Mouse (Mus musculus) hindbrain, embryonic 10.5 days (tissue): ENCODE data around the gene Vmp1. TPM values are rescaled to one million over a fixed set of nuclear protein-coding genes. Genes with fewer than 3 reads are reported as not detected.

Source experiments
- DNase-seq: peaks from one replicate; pipeline ENCODE4 v3.0.0-alpha.2; 2017; ENCODE audit warnings: low spot score
- H3K27ac ChIP-seq: fragments of 300-500 bp; sonication (generic); 2 replicates; pipeline ENCODE4 v1.5.1; 2016; ENCODE audit warnings: mild to moderate bottlenecking, moderate library complexity
- H3K27me3 ChIP-seq: fragments of 300-500 bp; sonication (generic); 2 replicates; pipeline ENCODE4 v1.6.1; 2016; ENCODE audit warnings: mild to moderate bottlenecking; ENCODE audit not compliant: poor library complexity, insufficient read depth, severe bottlenecking
- H3K36me3 ChIP-seq: fragments of 300-500 bp; sonication (generic); 2 replicates; pipeline ENCODE4 v1.6.1; 2016; ENCODE audit warnings: mild to moderate bottlenecking, moderate library complexity
- H3K4me1 ChIP-seq: fragments of 300-500 bp; sonication (generic); replicated peaks from 2 replicates; pipeline ENCODE4 v1.6.1; 2016; ENCODE audit warnings: mild to moderate bottlenecking
- H3K4me3 ChIP-seq: fragments of 300-500 bp; sonication (generic); 2 replicates; pipeline ENCODE4 v1.5.1; 2016; ENCODE audit warnings: mild to moderate bottlenecking, moderate library complexity
- H3K9me3 ChIP-seq: fragments of 300-500 bp; sonication (generic); 2 replicates; pipeline ENCODE4 v1.6.1; 2016; ENCODE audit warnings: mild to moderate bottlenecking, moderate library complexity
- WGBS: fragments of 180-500 bp; shearing (Covaris S2); methylation state at CpG from one replicate; pipeline ENCODE4 v1.1.7; 2016; 5-methylcytosine and 5-hydroxymethylcytosine counted together
- polyA plus RNA-seq: library from polyadenylated mRNA; unstranded; fragments of >200 nt; fragmentation: Nextera tagmentation; extraction: Ambion mirVana; gene quantifications from 2 replicates; pipeline ENCODE4 v1.2.1, GENCODE M21; 2016

The Vmp1 gene
- polyA plus RNA-seq, 1 experiment from 2014 or later = 92.8 TPM

GRCm38 (mm10) chr11:86664406-86664805, 19.2 kb downstream of the Vmp1 start:
- Histone ChIP-seq H3K4me1 (no peaks in the 10 kb centered on the region), H3K36me3 (peaks cover 48% of the 10 kb centered on the region), H3K27me3 (no peaks in the 10 kb centered on the region), H3K9me3 (no peaks in the 10 kb centered on the region), H3K27ac (no peak overlapping the region), H3K4me3 (no peak overlapping the region)
- WGBS = 93% methylated on average over 3 of the region's 3 CpGs
- no peak for DNase-seq

- no peak for DNase-seq
- Histone ChIP-seq H3K4me3 (no peak overlapping the region), H3K9me3 (no peaks in the 10 kb centered on the region), H3K36me3 (peaks cover 49% of the 10 kb centered on the region), H3K27ac (no peak overlapping the region), H3K4me1 (no peaks in the 10 kb centered on the region), H3K27me3 (no peaks in the 10 kb centered on the region)
Measured at GRCm38 (mm10) chr11:86663977-86664376, 19.7 kb downstream of the Vmp1 start.

- no peak overlapping the region for H3K4me3 ChIP-seq
- no peak for DNase-seq
- H3K27me3 ChIP-seq = no peaks in the 10 kb centered on the region
- peaks cover 51% of the 10 kb centered on the region for H3K36me3 ChIP-seq
- 89% methylated on average over 8 of the region's 8 CpGs for WGBS
- H3K27ac ChIP-seq = no peak overlapping the region
- H3K9me3 ChIP-seq = no peaks in the 10 kb centered on the region
- no peaks in the 10 kb centered on the region for H3K4me1 ChIP-seq
Measured at GRCm38 (mm10) chr11:86662986-86663895, 20.4 kb downstream of the Vmp1 start.

- Histone ChIP-seq H3K4me1 (no peaks in the 10 kb centered on the region), H3K9me3 (no peaks in the 10 kb centered on the region), H3K4me3 (no peak overlapping the region), H3K27me3 (no peaks in the 10 kb centered on the region), H3K36me3 (peaks cover 31% of the 10 kb centered on the region), H3K27ac (no peak overlapping the region)
- DNase-seq = no peak
Measured at GRCm38 (mm10) chr11:86657863-86658262, 25.8 kb downstream of the Vmp1 start.

GRCm38 (mm10) chr11:86656849-86657567, 26.6 kb downstream of the Vmp1 start:
- no peaks in the 10 kb centered on the region for H3K9me3 ChIP-seq
- no peaks in the 10 kb centered on the region for H3K27me3 ChIP-seq
- H3K36me3 ChIP-seq = peaks cover 22% of the 10 kb centered on the region
- H3K27ac ChIP-seq = no peak overlapping the region
- 91% methylated on average over 4 of the region's 4 CpGs for WGBS
- no peak overlapping the region for H3K4me3 ChIP-seq
- no peaks in the 10 kb centered on the region for H3K4me1 ChIP-seq
- no peak for DNase-seq

- Histone ChIP-seq H3K9me3 (no peaks in the 10 kb centered on the region), H3K27ac (no peak overlapping the region), H3K27me3 (no peaks in the 10 kb centered on the region), H3K4me3 (no peak overlapping the region), H3K4me1 (peaks cover 7% of the 10 kb centered on the region; the same call in 1 of the 2 replicates), H3K36me3 (peaks cover 10% of the 10 kb centered on the region)
- DNase-seq = no peak
- WGBS = 81% methylated on average over 1 of the region's 1 CpGs
Measured at GRCm38 (mm10) chr11:86655671-86656070, 28.0 kb downstream of the Vmp1 start.

GRCm38 (mm10) chr11:86654096-86654495, 29.5 kb downstream of the Vmp1 start:
- no peak for DNase-seq
- Histone ChIP-seq H3K4me3 (no peak overlapping the region), H3K27me3 (no peaks in the 10 kb centered on the region), H3K9me3 (no peaks in the 10 kb centered on the region), H3K4me1 (peaks cover 8% of the 10 kb centered on the region; the same call in 1 of the 2 replicates), H3K27ac (no peak overlapping the region), H3K36me3 (peaks cover 6% of the 10 kb centered on the region; the same call in 1 of the 2 replicates)
- WGBS = 90% methylated on average over 4 of the region's 4 CpGs

GRCm38 (mm10) chr11:86653446-86653845, 30.2 kb downstream of the Vmp1 start:
- WGBS = 49% methylated on average over 3 of the region's 3 CpGs

GRCm38 (mm10) chr11:86652578-86652979, 31.1 kb downstream of the Vmp1 start:
- DNase-seq = no peak
- Histone ChIP-seq H3K36me3 (0 out of 2 replicates have a peak, but pooled peaks cover 2% of the 10 kb centered on the region), H3K4me3 (no peak overlapping the region), H3K9me3 (no peaks in the 10 kb centered on the region), H3K27ac (no peak overlapping the region), H3K4me1 (peaks cover 17% of the 10 kb centered on the region; the same call in 1 of the 2 replicates), H3K27me3 (no peaks in the 10 kb centered on the region)
- WGBS = 94% methylated on average over 4 of the region's 4 CpGs

More at GRCm38 (mm10) chr11:86653446-86653845, 30.2 kb downstream of the Vmp1 start:
- no peaks in the 10 kb centered on the region for H3K27me3 ChIP-seq
- DNase-seq = peak; percentile 10
- H3K27ac ChIP-seq = no peak overlapping the region
- no peaks in the 10 kb centered on the region for H3K9me3 ChIP-seq
- H3K36me3 ChIP-seq = peaks cover 5% of the 10 kb centered on the region; the same call in 1 of the 2 replicates
- no peak overlapping the region for H3K4me3 ChIP-seq
- peaks cover 13% of the 10 kb centered on the region; the same call in 1 of the 2 replicates for H3K4me1 ChIP-seq

- 0 out of 2 replicates have a peak, but pooled peaks cover 2% of the 10 kb centered on the region for H3K36me3 ChIP-seq
- peaks cover 26% of the 10 kb centered on the region for H3K4me1 ChIP-seq
- 39% methylated on average over 6 of the region's 6 CpGs for WGBS
- H3K4me3 ChIP-seq = no peak overlapping the region
- no peak for DNase-seq
- H3K9me3 ChIP-seq = no peaks in the 10 kb centered on the region
- H3K27me3 ChIP-seq = no peaks in the 10 kb centered on the region
- H3K27ac ChIP-seq = 0 out of 2 replicates have a peak overlapping the region, but pooled peaks have one; percentile 5
Measured at GRCm38 (mm10) chr11:86650676-86651075, 33.0 kb downstream of the Vmp1 start.

GRCm38 (mm10) chr11:86649542-86649941, 34.1 kb downstream of the Vmp1 start:
- 88% methylated on average over 1 of the region's 1 CpGs for WGBS
- H3K36me3 ChIP-seq = 0 out of 2 replicates have a peak, but pooled peaks cover 2% of the 10 kb centered on the region
- DNase-seq = no peak

GRCm38 (mm10) chr11:86647706-86648447, 35.8 kb downstream of the Vmp1 start:
- 84% methylated on average over 15 of the region's 15 CpGs for WGBS
- H3K9me3 ChIP-seq = no peaks in the 10 kb centered on the region
- H3K27me3 ChIP-seq = no peaks in the 10 kb centered on the region
- H3K27ac ChIP-seq = no peak overlapping the region
- no peak overlapping the region for H3K4me3 ChIP-seq
- H3K36me3 ChIP-seq = peaks cover 10% of the 10 kb centered on the region
- peaks cover 26% of the 10 kb centered on the region for H3K4me1 ChIP-seq
- no peak for DNase-seq

More at GRCm38 (mm10) chr11:86649542-86649941, 34.1 kb downstream of the Vmp1 start:
- Histone ChIP-seq H3K9me3 (no peaks in the 10 kb centered on the region), H3K4me1 (peaks cover 26% of the 10 kb centered on the region), H3K27ac (no peak overlapping the region), H3K27me3 (no peaks in the 10 kb centered on the region), H3K4me3 (no peak overlapping the region)
